ENCODE assay signal across 17 mouse cellular contexts in the genomic region with DNA sequence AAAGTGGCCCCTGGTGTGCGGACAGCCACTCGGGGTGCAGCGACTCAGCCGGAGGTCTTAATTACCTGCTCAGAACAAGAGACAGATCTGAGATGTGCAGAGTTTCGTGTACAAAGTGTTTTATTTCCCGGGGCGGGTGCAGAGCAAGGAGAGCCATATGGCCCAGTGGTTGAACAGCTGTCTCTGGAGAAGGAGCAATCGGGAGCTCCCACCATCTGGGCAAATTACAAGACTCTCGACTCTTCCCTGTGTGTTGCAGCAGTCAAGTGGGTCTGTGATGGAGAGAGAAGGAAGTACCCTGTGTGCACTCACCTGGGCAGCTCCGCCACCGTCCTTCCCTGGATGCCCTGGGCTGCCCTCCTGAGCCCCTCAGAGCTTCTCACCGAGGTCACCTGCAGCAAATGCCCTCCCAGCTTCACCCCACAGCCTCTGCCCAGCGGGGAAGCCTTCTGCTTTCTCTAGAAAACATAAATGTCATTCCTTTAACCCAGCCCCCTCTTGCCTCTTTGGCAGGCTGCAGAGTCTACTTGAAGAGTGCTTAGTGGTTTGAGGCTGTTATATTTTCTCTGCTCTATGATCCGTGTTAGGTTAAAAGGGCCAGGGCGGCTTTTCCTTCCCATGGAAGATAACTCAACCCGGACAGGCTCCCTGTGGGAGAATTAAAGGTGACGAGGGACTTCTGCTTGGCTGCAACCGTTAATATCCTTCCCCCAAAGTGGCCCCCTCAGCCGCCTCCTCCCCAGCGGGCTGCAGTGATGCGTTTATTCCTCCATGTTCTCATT.
DNase-seq lines count a peak whose midpoint lies in the region; ATAC-seq and TF ChIP-seq lines count a peak whose summit lies in the region.
"Had no signal": no experiment of that assay in that cellular context is flagged by ENCODE, and none has a peak within 500 bp of the region (broad histone marks: within the 10 kb centered on the region; RNA-seq: fewer than 3 reads in every experiment).

No protein-coding gene starts in this region.

- no peaks in the 10 kb centered on the region for H3K27me3 ChIP-seq in hindbrain, embryonic 14.5 days (ENCODE audit: control insufficient read depth, insufficient read depth, low read length)
- H3K27me3 ChIP-seq in hindbrain, embryonic 16.5 days (replicated peaks; ENCODE audit: control insufficient read depth, insufficient read depth, low read length) = no peaks in the 10 kb centered on the region
- no peaks in the 10 kb centered on the region for H3K27me3 ChIP-seq in midbrain, embryonic 13.5 days
- H3K27me3 ChIP-seq in midbrain, postnatal 0 days (ENCODE audit: insufficient read depth, low read length) = no peaks in the 10 kb centered on the region
- H3K27me3 ChIP-seq in embryonic facial prominence, embryonic 10.5 days (replicated peaks; ENCODE audit: low read depth, poor library complexity, severe bottlenecking) = no peaks in the 10 kb centered on the region; the same call in 1 of the 2 replicates
- H3K27me3 ChIP-seq in midbrain, embryonic 15.5 days (replicated peaks) = no peaks in the 10 kb centered on the region

- TF ChIP-seq CTCF in midbrain, postnatal 0 days (IDR thresholded peaks at IDR 0.05) = no peak

- 45% methylated on average over 21 of the region's 21 CpGs for WGBS in hindbrain, embryonic 14.5 days
- WGBS in hindbrain, embryonic 16.5 days = 52% methylated on average over 21 of the region's 21 CpGs
- WGBS in midbrain, embryonic 13.5 days = 54% methylated on average over 21 of the region's 21 CpGs
- 60% methylated on average over 21 of the region's 21 CpGs for WGBS in midbrain, postnatal 0 days
- 67% methylated on average over 21 of the region's 21 CpGs for WGBS in embryonic facial prominence, embryonic 10.5 days
- 54% methylated on average over 21 of the region's 21 CpGs for WGBS in midbrain, embryonic 15.5 days

- no peak overlapping the region for H3K4me2 ChIP-seq in hindbrain, embryonic 14.5 days (replicated peaks)
- H3K4me2 ChIP-seq in hindbrain, embryonic 16.5 days (ENCODE audit: low read length) = no peak overlapping the region
- H3K4me2 ChIP-seq in midbrain, embryonic 13.5 days (replicated peaks) = no peak overlapping the region
- H3K4me2 ChIP-seq in midbrain, postnatal 0 days (ENCODE audit: low read depth, low read length, poor library complexity, severe bottlenecking) = no peak overlapping the region
- no peak overlapping the region for H3K4me2 ChIP-seq in midbrain, embryonic 15.5 days
- H3K4me2 ChIP-seq: liver, embryonic 12.5 days had no signal

- DNase-seq in hindbrain, embryonic 14.5 days (ENCODE audit: low spot score) = peak; percentile 61
- no peak for DNase-seq in midbrain, postnatal 0 days (ENCODE audit: low spot score)
- DNase-seq in embryonic facial prominence, embryonic 10.5 days (ENCODE audit: low spot score) = no peak
- no peak for DNase-seq in c-Kit-positive CD71-positive TER-119-positive erythroid progenitor cells, embryonic 14.5 days (ENCODE audit: low spot score)
- DNase-seq: adrenal gland, adult 8-10 months; cerebellum, adult 9-11 months; kidney, adult 2 months; layer of hippocampus, postnatal 36 days had no signal

- H3K4me3 ChIP-seq in hindbrain, embryonic 14.5 days (replicated peaks; ENCODE audit: low read length) = no peak overlapping the region
- no peak overlapping the region for H3K4me3 ChIP-seq in hindbrain, embryonic 16.5 days (ENCODE audit: low read length)
- no peak overlapping the region for H3K4me3 ChIP-seq in midbrain, embryonic 13.5 days (replicated peaks)
- H3K4me3 ChIP-seq in midbrain, postnatal 0 days (ENCODE audit: low read depth, low read length) = no peak overlapping the region
- no peak overlapping the region for H3K4me3 ChIP-seq in embryonic facial prominence, embryonic 10.5 days
- no peak overlapping the region for H3K4me3 ChIP-seq in midbrain, embryonic 15.5 days
- H3K4me3 ChIP-seq: erythroblast, embryonic 14.5 days; limb, embryonic 10.5 days; liver, embryonic 12.5 days; myocyte had no signal

- no peak for ATAC-seq in hindbrain, embryonic 14.5 days (ENCODE audit: low FRiP score)
- no peak; the same call in 1 of the 2 replicates for ATAC-seq in hindbrain, embryonic 16.5 days
- ATAC-seq in midbrain, embryonic 13.5 days = 0 out of 2 replicates have a peak, but pooled peaks have one; percentile 20
- ATAC-seq in midbrain, postnatal 0 days (ENCODE audit: low FRiP score) = no peak
- no peak for ATAC-seq in midbrain, embryonic 15.5 days (replicated peaks)
- ATAC-seq: CD4-positive, CD25-positive, alpha-beta regulatory T cell, adult 4 months; liver, embryonic 12.5 days; lung, postnatal 0 days had no signal

- peak overlapping the region; percentile 28; the same call in 1 of the 2 replicates for H3K27ac ChIP-seq in hindbrain, embryonic 14.5 days
- H3K27ac ChIP-seq in hindbrain, embryonic 16.5 days (ENCODE audit: low read depth, low read length) = no peak overlapping the region
- 0 out of 2 replicates have a peak overlapping the region, but pooled peaks have one; percentile 9 for H3K27ac ChIP-seq in midbrain, embryonic 13.5 days
- H3K27ac ChIP-seq in midbrain, postnatal 0 days (ENCODE audit: low read depth, low read length) = no peak overlapping the region
- 0 out of 2 replicates have a peak overlapping the region, but pooled peaks have one; percentile 25 for H3K27ac ChIP-seq in embryonic facial prominence, embryonic 10.5 days (replicated peaks)
- peak overlapping the region; percentile 49; the same call in 1 of the 2 replicates for H3K27ac ChIP-seq in midbrain, embryonic 15.5 days
- H3K27ac ChIP-seq: limb, embryonic 10.5 days; liver, embryonic 12.5 days had no signal

- no peak overlapping the region for H3K9ac ChIP-seq in hindbrain, embryonic 14.5 days
- no peak overlapping the region for H3K9ac ChIP-seq in hindbrain, embryonic 16.5 days (ENCODE audit: low read depth, low read length)
- H3K9ac ChIP-seq in midbrain, embryonic 13.5 days (replicated peaks) = no peak overlapping the region
- H3K9ac ChIP-seq in midbrain, postnatal 0 days (replicated peaks; ENCODE audit: low read length, poor library complexity, severe bottlenecking) = no peak overlapping the region
- H3K9ac ChIP-seq in midbrain, embryonic 15.5 days = no peak overlapping the region
- H3K9ac ChIP-seq: liver, embryonic 12.5 days had no signal

- H3K4me1 ChIP-seq in hindbrain, embryonic 14.5 days (replicated peaks; ENCODE audit: control insufficient read depth, insufficient read depth, low read length) = peaks cover 14% of the 10 kb centered on the region
- H3K4me1 ChIP-seq in hindbrain, embryonic 16.5 days (ENCODE audit: control insufficient read depth, insufficient read depth, low read depth, low read length) = 0 out of 2 replicates have a peak, but pooled peaks cover 5% of the 10 kb centered on the region
- peaks cover 21% of the 10 kb centered on the region for H3K4me1 ChIP-seq in midbrain, embryonic 13.5 days (replicated peaks)
- H3K4me1 ChIP-seq in midbrain, postnatal 0 days (ENCODE audit: insufficient read depth, low read length) = no peaks in the 10 kb centered on the region
- H3K4me1 ChIP-seq in embryonic facial prominence, embryonic 10.5 days = peaks cover 24% of the 10 kb centered on the region
- peaks cover 14% of the 10 kb centered on the region for H3K4me1 ChIP-seq in midbrain, embryonic 15.5 days
- H3K4me1 ChIP-seq: liver, embryonic 12.5 days had no signal

- H3K9me3 ChIP-seq in hindbrain, embryonic 14.5 days (ENCODE audit: control insufficient read depth, low read length) = no peaks in the 10 kb centered on the region
- H3K9me3 ChIP-seq in hindbrain, embryonic 16.5 days (ENCODE audit: control insufficient read depth, low read length) = no peaks in the 10 kb centered on the region
- no peaks in the 10 kb centered on the region for H3K9me3 ChIP-seq in midbrain, embryonic 13.5 days
- H3K9me3 ChIP-seq in midbrain, postnatal 0 days (ENCODE audit: low read length) = no peaks in the 10 kb centered on the region
- H3K9me3 ChIP-seq in embryonic facial prominence, embryonic 10.5 days = no peaks in the 10 kb centered on the region
- no peaks in the 10 kb centered on the region for H3K9me3 ChIP-seq in midbrain, embryonic 15.5 days
- H3K9me3 ChIP-seq: limb, embryonic 10.5 days; liver, embryonic 12.5 days had no signal

- H3K36me3 ChIP-seq in hindbrain, embryonic 14.5 days (replicated peaks; ENCODE audit: control insufficient read depth, insufficient read depth) = no peaks in the 10 kb centered on the region
- no peaks in the 10 kb centered on the region for H3K36me3 ChIP-seq in hindbrain, embryonic 16.5 days (ENCODE audit: control insufficient read depth, insufficient read depth, low read length)
- no peaks in the 10 kb centered on the region for H3K36me3 ChIP-seq in midbrain, embryonic 13.5 days
- H3K36me3 ChIP-seq in midbrain, postnatal 0 days (ENCODE audit: insufficient read depth, low read length) = no peaks in the 10 kb centered on the region
- H3K36me3 ChIP-seq in embryonic facial prominence, embryonic 10.5 days (replicated peaks) = no peaks in the 10 kb centered on the region
- H3K36me3 ChIP-seq in midbrain, embryonic 15.5 days (replicated peaks) = no peaks in the 10 kb centered on the region
- H3K36me3 ChIP-seq: limb, embryonic 10.5 days; liver, embryonic 12.5 days had no signal

Comparison
In these comparisons a context has a peak if more than half of its experiments do, and no peak if none do; other contexts are left out.
1. H3K27ac ChIP-seq: peak in hindbrain, embryonic 14.5 days (single experiment), midbrain, embryonic 13.5 days (single experiment), embryonic facial prominence, embryonic 10.5 days (single experiment) and midbrain, embryonic 15.5 days (single experiment); none in hindbrain, embryonic 16.5 days (single experiment) and midbrain, postnatal 0 days (single experiment).